Mouse (Mus musculus) embryonic facial prominence, embryonic 11.5 days (tissue): ENCODE results near the gene Cdk13. TPM values are rescaled to one million over a fixed set of nuclear protein-coding genes. Genes with fewer than 3 reads are reported as not detected.

Experiments used
- ATAC-seq: fragments of 200-750 bp; cut with Nextera tagmentation; replicated peaks from 2 replicates; pipeline ENCODE4 v1.8.0; 2017; ENCODE audit warnings: low read depth; ENCODE audit not compliant: insufficient number of reproducible peaks, low FRiP score, low TSS enrichment
- DNase-seq: peaks from one replicate; pipeline ENCODE4 v3.0.0-alpha.2; 2015; ENCODE audit warnings: low spot score
- H3K27ac ChIP-seq: fragments of 300-500 bp; sonication (generic); replicated peaks from 2 replicates; pipeline ENCODE4 v1.5.1; 2014; ENCODE audit warnings: mild to moderate bottlenecking, low read depth, low read length, control low read depth
- H3K27me3 ChIP-seq: fragments of 300-500 bp; sonication (generic); 2 replicates; pipeline ENCODE4 v1.6.1; 2014; ENCODE audit warnings: mild to moderate bottlenecking, low read length, moderate library complexity, mixed read lengths; ENCODE audit not compliant: control insufficient read depth, insufficient read depth
- H3K36me3 ChIP-seq: fragments of 300-500 bp; sonication (generic); replicated peaks from 2 replicates; pipeline ENCODE4 v1.6.1; 2014; ENCODE audit warnings: low read depth, mild to moderate bottlenecking, low read length, moderate library complexity, mixed read lengths; ENCODE audit not compliant: control insufficient read depth, insufficient read depth
- H3K4me1 ChIP-seq: fragments of 300-500 bp; sonication (generic); 2 replicates; pipeline ENCODE4 v1.6.1; 2014; ENCODE audit warnings: low read length, mixed read lengths; ENCODE audit not compliant: control insufficient read depth, insufficient read depth
- H3K4me2 ChIP-seq: fragments of 300-500 bp; sonication (generic); 2 replicates; pipeline ENCODE4 v1.6.1; 2014; ENCODE audit warnings: low read depth, mild to moderate bottlenecking, control low read depth, low read length, moderate library complexity
- H3K4me3 ChIP-seq: fragments of 300-500 bp; sonication (generic); 2 replicates; pipeline ENCODE4 v1.5.1; 2014; ENCODE audit warnings: low read depth, low read length, control low read depth
- H3K9ac ChIP-seq: fragments of 300-500 bp; sonication (generic); replicated peaks from 2 replicates; pipeline ENCODE4 v1.6.1; 2014; ENCODE audit warnings: mild to moderate bottlenecking, control low read depth, low read length
- H3K9me3 ChIP-seq: fragments of 300-500 bp; sonication (generic); replicated peaks from 2 replicates; pipeline ENCODE4 v1.6.1; 2016; ENCODE audit warnings: mild to moderate bottlenecking, low read length, inconsistent platforms, mixed read lengths; ENCODE audit not compliant: control insufficient read depth
- WGBS: fragments of 180-500 bp; shearing (Covaris S2); extraction: QIAGEN DNeasy Blood & Tissue Kit; methylation state at CpG from one replicate; pipeline ENCODE4 v1.1.7; 2014; 5-methylcytosine and 5-hydroxymethylcytosine counted together
- polyA plus RNA-seq: library from polyadenylated mRNA; unstranded; fragments of >200 nt; fragmentation: Nextera tagmentation; extraction: Ambion mirVana; gene quantifications from 2 replicates; pipeline ENCODE4 v1.2.1, GENCODE M21; 2014

The Cdk13 gene
- 17.4 and 20.7 TPM in 2 replicates for polyA plus RNA-seq

DNA sequence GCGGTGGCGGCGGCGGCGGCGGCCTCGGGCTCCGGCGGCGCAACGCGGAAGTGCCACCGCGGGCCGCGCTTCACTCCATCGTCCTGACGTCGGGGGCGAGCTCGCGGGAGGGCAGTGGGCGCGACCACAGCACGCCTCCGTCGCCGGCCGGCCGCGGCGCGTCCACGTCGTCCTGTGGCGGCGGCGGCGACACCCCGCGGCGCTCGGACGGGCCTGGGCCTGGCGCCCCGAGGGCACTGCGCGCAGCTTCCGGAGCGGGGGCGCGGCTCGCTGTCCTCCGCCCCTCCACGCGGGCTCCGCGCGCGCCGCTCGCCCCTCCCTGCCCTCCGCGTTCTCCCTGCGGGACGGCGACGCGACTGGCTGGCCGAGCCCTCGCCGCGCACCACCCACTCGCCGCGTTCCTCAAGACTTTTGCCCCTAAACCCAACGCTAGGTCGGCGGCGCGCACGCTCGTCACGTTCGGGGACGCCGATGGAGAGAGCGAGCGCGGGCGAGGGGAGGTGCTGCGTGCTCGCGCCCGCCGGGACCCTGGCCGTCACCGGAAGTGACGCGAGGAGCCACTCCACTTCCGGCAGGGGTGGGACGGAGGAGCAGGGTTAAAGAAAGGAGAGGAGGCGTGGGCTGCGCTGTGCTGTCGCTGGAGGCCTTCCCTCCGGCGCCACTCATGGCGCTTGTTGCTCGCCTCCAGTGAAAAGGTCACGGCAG lies at the start of gene Cdk13:
TSS of gene Cdk13 (minus strand) at position 189 of the 705 bp plus-strand sequence.
- Histone ChIP-seq H3K36me3 (no peaks in the 10 kb centered on the region), H3K4me2 (peak within 1 kb of the TSS; percentile 82), H3K27ac (peak within 1 kb of the TSS; percentile 94), H3K9ac (peak within 1 kb of the TSS; percentile 90), H3K4me3 (peak within 1 kb of the TSS; percentile 99), H3K4me1 (no peaks in the 10 kb centered on the region), H3K27me3 (no peaks in the 10 kb centered on the region), H3K9me3 (no peaks in the 10 kb centered on the region)
- WGBS: under 1% methylated on average over 52 of the region's 110 CpGs
- ATAC-seq: peak; percentile 95
- DNase-seq: peak; percentile 99

GRCm38 (mm10) chr13:17843336-17843735 lies 38.4 kb upstream of the Cdk13 start:
- Histone ChIP-seq H3K9ac (no peak overlapping the region), H3K4me2 (no peak overlapping the region), H3K36me3 (no peaks in the 10 kb centered on the region), H3K4me3 (no peak overlapping the region), H3K9me3 (no peaks in the 10 kb centered on the region), H3K27ac (no peak overlapping the region), H3K4me1 (no peaks in the 10 kb centered on the region), H3K27me3 (no peaks in the 10 kb centered on the region)
- ATAC-seq (no peak), DNase-seq (no peak)
- WGBS: 95% methylated on average over 2 of the region's 2 CpGs

DNA sequence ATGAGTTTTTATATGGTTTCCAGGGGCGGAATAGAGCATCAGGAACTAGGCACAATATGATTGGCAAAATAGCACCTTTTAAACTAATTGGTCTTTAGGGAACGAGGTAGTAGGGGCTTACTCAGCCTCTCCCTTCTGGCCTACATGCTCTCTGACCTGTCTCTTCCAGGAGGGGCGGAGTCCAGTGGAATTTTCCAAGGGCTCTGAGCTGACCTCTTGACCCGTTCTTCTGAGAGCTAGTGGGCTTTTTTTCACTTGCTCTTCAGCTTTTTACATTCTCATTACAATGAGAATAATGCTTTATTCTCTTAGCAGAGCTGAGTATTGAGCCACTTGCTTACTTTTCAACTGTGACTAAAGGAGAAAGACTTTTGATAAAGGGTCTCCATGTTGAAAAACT lies 37.9 kb upstream of the Cdk13 start:
- no peak for DNase-seq
- no peak for ATAC-seq
- Histone ChIP-seq H3K4me1 (no peaks in the 10 kb centered on the region), H3K27me3 (no peaks in the 10 kb centered on the region), H3K4me2 (no peak overlapping the region), H3K27ac (no peak overlapping the region), H3K4me3 (no peak overlapping the region), H3K9ac (no peak overlapping the region), H3K36me3 (no peaks in the 10 kb centered on the region), H3K9me3 (no peaks in the 10 kb centered on the region)
- 36% methylated on average over 4 of the region's 4 CpGs for WGBS

DNA sequence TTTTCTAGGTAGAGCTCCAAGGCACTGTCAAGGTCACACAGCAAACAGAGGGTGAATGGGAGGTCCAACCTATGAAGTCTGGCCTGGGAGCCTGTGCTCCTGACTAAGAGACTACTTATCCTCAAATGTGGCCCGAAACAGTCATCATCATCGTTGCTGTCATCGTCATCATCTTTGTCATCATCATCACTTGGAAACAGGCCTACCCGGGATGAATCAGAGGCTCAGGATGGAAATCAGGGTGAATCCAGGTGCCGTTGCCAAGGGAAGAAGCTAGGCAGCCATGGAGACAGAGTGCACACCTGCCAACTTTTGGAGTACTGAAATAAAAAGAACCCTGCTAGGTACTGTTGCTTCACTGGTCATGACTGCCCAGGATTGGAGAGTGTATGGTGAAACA lies 34.2 kb upstream of the Cdk13 start:
- Histone ChIP-seq H3K9ac (no peak overlapping the region), H3K4me3 (no peak overlapping the region), H3K27ac (no peak overlapping the region), H3K9me3 (no peaks in the 10 kb centered on the region), H3K4me1 (no peaks in the 10 kb centered on the region), H3K36me3 (no peaks in the 10 kb centered on the region), H3K27me3 (no peaks in the 10 kb centered on the region), H3K4me2 (no peak overlapping the region)
- DNase-seq (no peak), ATAC-seq (no peak)
- 90% methylated on average over 5 of the region's 5 CpGs for WGBS

GRCm38 (mm10) chr13:17838484-17838851 lies 33.6 kb upstream of the Cdk13 start:
- H3K4me2 ChIP-seq: no peak overlapping the region
- DNase-seq: peak; percentile 82
- H3K4me1 ChIP-seq: no peaks in the 10 kb centered on the region
- no peaks in the 10 kb centered on the region for H3K36me3 ChIP-seq
- no peaks in the 10 kb centered on the region for H3K27me3 ChIP-seq
- WGBS: 36% methylated on average over 4 of the region's 4 CpGs
- no peak overlapping the region for H3K9ac ChIP-seq
- no peaks in the 10 kb centered on the region for H3K9me3 ChIP-seq
- H3K4me3 ChIP-seq: no peak overlapping the region
- no peak for ATAC-seq
- H3K27ac ChIP-seq: no peak overlapping the region

GRCm38 (mm10) chr13:17837610-17838483 lies 33.0 kb upstream of the Cdk13 start:
- Histone ChIP-seq H3K9ac (no peak overlapping the region), H3K36me3 (no peaks in the 10 kb centered on the region), H3K27ac (no peak overlapping the region), H3K9me3 (no peaks in the 10 kb centered on the region), H3K4me3 (no peak overlapping the region), H3K4me2 (no peak overlapping the region), H3K4me1 (no peaks in the 10 kb centered on the region), H3K27me3 (no peaks in the 10 kb centered on the region)
- ATAC-seq (0 out of 2 replicates have a peak, but pooled peaks have one; percentile 34), DNase-seq (peak; percentile 70)
- 45% methylated on average over 16 of the region's 16 CpGs for WGBS

DNA sequence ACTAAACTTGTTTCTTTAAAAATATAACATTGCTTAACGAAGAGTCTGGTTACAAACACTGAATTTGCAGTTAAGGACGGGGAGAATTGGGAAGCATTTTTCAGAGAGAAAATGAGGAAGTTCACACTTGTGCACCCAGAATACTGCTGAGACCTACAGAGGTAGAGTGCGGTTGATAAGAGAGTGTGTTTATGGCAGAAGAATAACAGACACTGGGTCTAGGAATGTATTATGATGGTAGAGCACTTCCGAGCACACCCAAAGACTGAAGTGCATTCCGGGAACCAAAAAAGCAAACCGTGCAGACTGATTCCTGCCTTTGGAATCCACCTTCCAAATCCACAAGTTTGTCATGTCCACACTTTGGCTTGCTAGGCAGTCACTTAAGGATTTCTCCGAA lies 31.9 kb upstream of the Cdk13 start:
- 80% methylated on average over 7 of the region's 7 CpGs for WGBS
- Histone ChIP-seq H3K4me2 (no peak overlapping the region), H3K9ac (no peak overlapping the region), H3K9me3 (no peaks in the 10 kb centered on the region), H3K36me3 (no peaks in the 10 kb centered on the region), H3K27me3 (no peaks in the 10 kb centered on the region), H3K4me1 (no peaks in the 10 kb centered on the region), H3K4me3 (no peak overlapping the region), H3K27ac (no peak overlapping the region)
- no peak for DNase-seq
- ATAC-seq: no peak

GRCm38 (mm10) chr13:17832940-17833339 lies 28.0 kb upstream of the Cdk13 start:
- Histone ChIP-seq H3K4me1 (no peaks in the 10 kb centered on the region), H3K27ac (no peak overlapping the region), H3K9me3 (no peaks in the 10 kb centered on the region), H3K4me2 (no peak overlapping the region), H3K36me3 (no peaks in the 10 kb centered on the region), H3K4me3 (no peak overlapping the region), H3K9ac (no peak overlapping the region), H3K27me3 (no peaks in the 10 kb centered on the region)
- DNase-seq (no peak), ATAC-seq (no peak)
- WGBS: 73% methylated on average over 3 of the region's 3 CpGs
